ENCODE assay signal across 9 mouse cellular contexts in the genomic region with DNA sequence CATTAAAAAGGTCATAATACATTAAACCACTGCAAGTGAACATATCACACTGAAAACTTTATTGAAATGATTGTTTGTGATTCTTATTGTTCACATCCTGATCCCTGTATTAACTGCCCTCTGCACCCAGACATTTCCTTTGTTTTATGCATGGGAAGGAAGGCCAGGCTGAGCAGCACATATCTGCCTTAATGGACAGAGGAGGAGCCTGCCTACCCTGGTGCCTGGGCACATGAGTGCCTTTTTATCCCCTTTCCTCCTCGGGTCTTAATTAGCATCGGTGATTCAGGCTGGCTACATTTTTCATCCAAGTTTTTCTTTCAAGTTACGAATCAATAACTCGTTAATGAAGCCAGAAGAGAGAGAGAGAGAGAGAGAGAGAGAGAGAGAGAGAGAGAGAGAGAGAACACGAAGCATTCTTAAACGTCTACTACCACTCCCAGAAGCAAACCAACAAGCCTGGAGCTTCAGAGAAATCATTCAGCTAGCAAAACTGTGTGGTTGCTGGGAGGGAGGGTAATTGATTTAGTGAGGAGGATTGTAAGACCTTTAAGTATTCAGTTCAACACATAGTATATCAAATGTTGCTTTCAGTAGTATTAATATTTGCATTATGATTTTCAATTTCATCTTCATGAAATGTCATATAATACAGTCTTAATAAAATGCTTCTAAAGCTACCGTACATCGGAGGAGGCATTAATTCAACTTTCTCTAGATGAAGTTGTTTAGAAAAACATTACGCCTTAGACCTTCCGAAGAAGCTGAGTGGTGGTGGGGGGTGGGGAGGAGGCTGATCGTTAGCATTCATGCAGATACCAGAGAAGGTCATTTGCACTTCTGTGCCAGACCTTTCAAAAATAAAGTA.
DNase-seq lines count a peak whose midpoint lies in the region; ATAC-seq and TF ChIP-seq lines count a peak whose summit lies in the region.
"Had no signal": no experiment of that assay in that cellular context is flagged by ENCODE, and none has a peak within 500 bp of the region (broad histone marks: within the 10 kb centered on the region; RNA-seq: fewer than 3 reads in every experiment).

No protein-coding gene starts in this region.

- no peak overlapping the region for H3K9ac ChIP-seq in heart, embryonic 13.5 days
- no peak overlapping the region for H3K9ac ChIP-seq in forebrain, embryonic 16.5 days (replicated peaks; ENCODE audit: low read depth, low read length)
- no peak overlapping the region; the same call in 1 of the 2 replicates for H3K9ac ChIP-seq in midbrain, embryonic 16.5 days (ENCODE audit: low read depth, low read length)
- H3K9ac ChIP-seq: liver, embryonic 12.5 days had no signal

- H3K27me3 ChIP-seq in heart, embryonic 13.5 days (replicated peaks), result no peaks in the 10 kb centered on the region
- H3K27me3 ChIP-seq in forebrain, embryonic 16.5 days (replicated peaks; ENCODE audit: control insufficient read depth, insufficient read depth, low read length), result no peaks in the 10 kb centered on the region
- no peaks in the 10 kb centered on the region for H3K27me3 ChIP-seq in midbrain, embryonic 16.5 days (ENCODE audit: control insufficient read depth, insufficient read depth, low read depth, low read length)
- H3K27me3 ChIP-seq: liver, embryonic 12.5 days had no signal

- no peak for TF ChIP-seq POLR2A in brain, embryonic 14.5 days (IDR thresholded peaks at IDR 0.05; ENCODE audit: borderline replicate concordance, extremely low read depth, insufficient read depth, insufficient read length, poor library complexity, severe bottlenecking)

- H3K36me3 ChIP-seq in heart, embryonic 13.5 days, result no peaks in the 10 kb centered on the region
- no peaks in the 10 kb centered on the region for H3K36me3 ChIP-seq in forebrain, embryonic 16.5 days (ENCODE audit: control insufficient read depth, insufficient read depth)
- H3K36me3 ChIP-seq in midbrain, embryonic 16.5 days (ENCODE audit: control insufficient read depth, insufficient read depth, low read length), result no peaks in the 10 kb centered on the region
- H3K36me3 ChIP-seq: liver, embryonic 12.5 days had no signal

- no peak for ATAC-seq in heart, embryonic 13.5 days (ENCODE audit: extremely low read depth, insufficient number of reproducible peaks, low FRiP score, low TSS enrichment)
- ATAC-seq in forebrain, embryonic 16.5 days, result peak; percentile 46
- ATAC-seq in midbrain, embryonic 16.5 days, result peak; percentile 69

- no peak for DNase-seq in heart, postnatal 10 days
- DNase-seq in brain, embryonic 14.5 days (ENCODE audit: low read depth), result peak; percentile 57
- no peak for DNase-seq in natural killer cell, adult 2 months (ENCODE audit: low spot score in 2 of 2)
- no peak for DNase-seq in frontal cortex, postnatal 36 days (ENCODE audit: low spot score in 2 of 2)
- no peak for DNase-seq in kidney, postnatal 25 days

- 45% methylated on average over 11 of the region's 11 CpGs for WGBS in heart, embryonic 13.5 days
- 14% methylated on average over 11 of the region's 11 CpGs for WGBS in forebrain, embryonic 16.5 days
- 26% methylated on average over 11 of the region's 11 CpGs for WGBS in midbrain, embryonic 16.5 days

- TF ChIP-seq CTCF in brain, embryonic 14.5 days (IDR thresholded peaks at IDR 0.05; ENCODE audit: borderline replicate concordance, extremely low read depth, insufficient read depth, insufficient read length), result no peak

- H3K4me3 ChIP-seq in heart, embryonic 13.5 days, result no peak overlapping the region
- H3K4me3 ChIP-seq in forebrain, embryonic 16.5 days (replicated peaks; ENCODE audit: low read length), result no peak overlapping the region
- H3K4me3 ChIP-seq in midbrain, embryonic 16.5 days (ENCODE audit: low read depth, low read length), result no peak overlapping the region
- H3K4me3 ChIP-seq: liver, embryonic 12.5 days had no signal

- H3K4me2 ChIP-seq in heart, embryonic 13.5 days, result peak overlapping the region; percentile 29; the same call in 1 of the 2 replicates
- H3K4me2 ChIP-seq in forebrain, embryonic 16.5 days (ENCODE audit: low read length), result peak overlapping the region; percentile 36; the same call in 1 of the 2 replicates
- peak overlapping the region; percentile 42 for H3K4me2 ChIP-seq in midbrain, embryonic 16.5 days (ENCODE audit: low read length)
- H3K4me2 ChIP-seq: liver, embryonic 12.5 days had no signal

- no peak overlapping the region for H3K27ac ChIP-seq in heart, embryonic 13.5 days (replicated peaks)
- no peak overlapping the region for H3K27ac ChIP-seq in forebrain, embryonic 16.5 days (ENCODE audit: low read length)
- no peak overlapping the region for H3K27ac ChIP-seq in midbrain, embryonic 16.5 days (ENCODE audit: low read length)
- H3K27ac ChIP-seq: liver, embryonic 12.5 days had no signal

- H3K4me1 ChIP-seq in heart, embryonic 13.5 days, result peaks cover 7% of the 10 kb centered on the region; the same call in 1 of the 2 replicates
- peaks cover 8% of the 10 kb centered on the region for H3K4me1 ChIP-seq in forebrain, embryonic 16.5 days (replicated peaks; ENCODE audit: control insufficient read depth, insufficient read depth, low read length)
- peaks cover 9% of the 10 kb centered on the region for H3K4me1 ChIP-seq in midbrain, embryonic 16.5 days (ENCODE audit: control insufficient read depth, insufficient read depth, low read length)
- H3K4me1 ChIP-seq: liver, embryonic 12.5 days had no signal

- intact Hi-C loops in heart, postnatal 10 days (cut with DNase I), result no loop called here

- no peaks in the 10 kb centered on the region for H3K9me3 ChIP-seq in heart, embryonic 13.5 days
- H3K9me3 ChIP-seq in forebrain, embryonic 16.5 days (ENCODE audit: control insufficient read depth, low read length), result no peaks in the 10 kb centered on the region
- H3K9me3 ChIP-seq in midbrain, embryonic 16.5 days (replicated peaks; ENCODE audit: control insufficient read depth, low read length, poor library complexity, severe bottlenecking), result no peaks in the 10 kb centered on the region
- H3K9me3 ChIP-seq: liver, embryonic 12.5 days had no signal
